Comparison of ENCODE assay signal across 26 mouse cellular contexts in genomic region chr11:112986029-112986573, GRCm38 (mm10).
DNase-seq lines count a peak whose midpoint lies in the region; ATAC-seq and TF ChIP-seq lines count a peak whose summit lies in the region.
"Had no signal": no experiment of that assay in that cellular context is flagged by ENCODE, and none has a peak within 500 bp of the region (broad histone marks: within the 10 kb centered on the region; RNA-seq: fewer than 3 reads in every experiment).

No protein-coding gene starts in this region.

- no peak overlapping the region for H3K4me3 ChIP-seq in forebrain, embryonic 10.5 days
- no peak overlapping the region for H3K4me3 ChIP-seq in forebrain, postnatal 0 days (ENCODE audit: low read depth, low read length)
- H3K4me3 ChIP-seq: embryonic facial prominence, embryonic 12.5 days; embryonic facial prominence, embryonic 15.5 days; erythroblast, embryonic 14.5 days; forebrain, embryonic 13.5 days; forebrain, embryonic 15.5 days; gastrocnemius, adult 2 months had no signal

- H3K9ac ChIP-seq in forebrain, postnatal 0 days = no peak overlapping the region
- H3K9ac ChIP-seq: embryonic facial prominence, embryonic 12.5 days; embryonic facial prominence, embryonic 15.5 days; forebrain, embryonic 13.5 days; forebrain, embryonic 15.5 days had no signal

- 87% methylated on average over 9 of the region's 9 CpGs for WGBS in forebrain, embryonic 10.5 days
- WGBS in forebrain, postnatal 0 days = 79% methylated on average over 9 of the region's 9 CpGs

- TF ChIP-seq CTCF in forebrain, postnatal 0 days (IDR thresholded peaks at IDR 0.05; ENCODE audit: low read depth) = no peak

- peaks cover 69% of the 10 kb centered on the region for H3K4me1 ChIP-seq in forebrain, embryonic 10.5 days
- peaks cover 14% of the 10 kb centered on the region; the same call in 1 of the 2 replicates for H3K4me1 ChIP-seq in forebrain, postnatal 0 days (ENCODE audit: insufficient read depth)

- no peak overlapping the region for H3K4me2 ChIP-seq in forebrain, postnatal 0 days (ENCODE audit: low read depth)
- H3K4me2 ChIP-seq: embryonic facial prominence, embryonic 12.5 days; embryonic facial prominence, embryonic 15.5 days; forebrain, embryonic 13.5 days; forebrain, embryonic 15.5 days had no signal

- H3K27me3 ChIP-seq in forebrain, embryonic 10.5 days (ENCODE audit: poor library complexity, severe bottlenecking) = peaks cover 21% of the 10 kb centered on the region; the same call in 1 of the 2 replicates
- no peaks in the 10 kb centered on the region for H3K27me3 ChIP-seq in forebrain, postnatal 0 days (ENCODE audit: insufficient read depth, low read length)
- H3K27me3 ChIP-seq: CH12.LX; embryonic facial prominence, embryonic 12.5 days; forebrain, embryonic 13.5 days; forebrain, embryonic 15.5 days had no signal

- no peak for ATAC-seq in forebrain, postnatal 0 days
- ATAC-seq: CD4-positive, CD25-positive, alpha-beta regulatory T cell, adult 4 months; forebrain, embryonic 13.5 days; forebrain, embryonic 15.5 days had no signal

- no peak for DNase-seq in forebrain, embryonic 10.5 days (ENCODE audit: extremely low spot score, low spot score)
- DNase-seq in forebrain, postnatal 0 days = no peak
- DNase-seq in 3134 (ENCODE audit: extremely low read depth, insufficient read length, low spot score) (peak; percentile 52), 3T3-L1 (ENCODE audit: low read depth, low spot score) (peak; percentile 54)
- peak; percentile 71 for DNase-seq in Muller cell, postnatal 12 days (ENCODE audit: inconsistent ontology term)
- no peak for DNase-seq in cerebellum, adult 9-10 months
- DNase-seq in testis, postnatal 10 days (ENCODE audit: low spot score) = no peak
- no peak for DNase-seq in adrenal gland, postnatal 14 days
- DNase-seq: adrenal gland, adult 2 months; adrenal gland, postnatal 10 days; adrenal gland, postnatal 36 days; cerebellum, adult 11-12 months; cerebellum, adult 2 months; cerebellum, adult 9-11 months; cerebellum, postnatal 14 days; cerebellum, postnatal 36 days; embryo, embryonic 11 days; gastrocnemius, adult 2 months had no signal

- H3K36me3 ChIP-seq in forebrain, embryonic 10.5 days (replicated peaks) = no peaks in the 10 kb centered on the region
- H3K36me3 ChIP-seq in forebrain, postnatal 0 days (ENCODE audit: insufficient read depth) = no peaks in the 10 kb centered on the region
- H3K36me3 ChIP-seq: embryonic facial prominence, embryonic 12.5 days; embryonic facial prominence, embryonic 15.5 days; forebrain, embryonic 15.5 days; G1E had no signal

- no peaks in the 10 kb centered on the region for H3K9me3 ChIP-seq in forebrain, embryonic 10.5 days
- H3K9me3 ChIP-seq in forebrain, postnatal 0 days (ENCODE audit: low read length) = no peaks in the 10 kb centered on the region
- H3K9me3 ChIP-seq: embryonic facial prominence, embryonic 12.5 days; embryonic facial prominence, embryonic 15.5 days; forebrain, embryonic 13.5 days; forebrain, embryonic 15.5 days had no signal

- H3K27ac ChIP-seq in forebrain, embryonic 10.5 days = 0 out of 2 replicates have a peak overlapping the region, but pooled peaks have one; percentile 26
- H3K27ac ChIP-seq in forebrain, postnatal 0 days (ENCODE audit: low read depth, low read length) = no peak overlapping the region
- H3K27ac ChIP-seq: embryonic facial prominence, embryonic 12.5 days; embryonic facial prominence, embryonic 15.5 days; forebrain, embryonic 13.5 days; forebrain, embryonic 15.5 days; gastrocnemius, adult 2 months had no signal

Comparison
In these comparisons a context has a peak if more than half of its experiments do, and no peak if none do; other contexts are left out.
1. DNase-seq: peak in 3134 (single experiment), 3T3-L1 (single experiment) and Muller cell, postnatal 12 days (single experiment); none in forebrain, embryonic 10.5 days (single experiment), forebrain, postnatal 0 days (single experiment), cerebellum, adult 9-10 months (single experiment), testis, postnatal 10 days (single experiment) and adrenal gland, postnatal 14 days (single experiment).